Mouse (Mus musculus): Measurements from ENCODE around the gene Gm42957. TPM values are rescaled to one million over a fixed set of nuclear protein-coding genes. Genes with fewer than 3 reads are reported as not detected.
"Not testable (repeated sequence)": the region's sequence is repeated elsewhere in the genome, so short reads cannot be mapped to it uniquely, and the experiment has no call there.

The Gm42957 gene
- polyA plus RNA-seq, 1 experiment: not detected

GRCm38 (mm10) chr3:96639219-96639618, 3.9 kb downstream of the Gm42957 start:
- peaks cover 6% of the 10 kb centered on the region; the same call in 1 of the 2 replicates for H3K4me1 ChIP-seq (ENCODE audit: control insufficient read depth, insufficient read depth, insufficient read length, low read length)
- 87% methylated on average over 1 of the region's 1 CpGs for WGBS
- H3K27me3 ChIP-seq (ENCODE audit: control insufficient read depth, insufficient read depth, low read length): no peaks in the 10 kb centered on the region
- no peak for TF ChIP-seq POLR2A (IDR thresholded peaks at IDR 0.05; ENCODE audit: low read depth, low read length)
- peak; percentile 57; the same call in 1 of the 2 replicates for TF ChIP-seq CTCF (IDR thresholded peaks at IDR 0.05; ENCODE audit: extremely low read depth, insufficient read length, insufficient replicate concordance, low read depth, low read length)
- H3K36me3 ChIP-seq (ENCODE audit: control insufficient read depth, insufficient read depth, low read length): peaks cover 22% of the 10 kb centered on the region
- H3K27ac ChIP-seq (ENCODE audit: insufficient read depth, low read depth, low read length): no peak overlapping the region
- H3K4me3 ChIP-seq (ENCODE audit: low read depth, low read length): no peak overlapping the region

- TF ChIP-seq POLR2A (IDR thresholded peaks at IDR 0.05; ENCODE audit: low read depth, low read length): no peak
- TF ChIP-seq CTCF (IDR thresholded peaks at IDR 0.05; ENCODE audit: extremely low read depth, insufficient read length, insufficient replicate concordance, low read depth, low read length): peak; percentile 55; the same call in 1 of the 2 replicates
- H3K4me3 ChIP-seq (ENCODE audit: low read depth, low read length): no peak within 1 kb of the TSS
- no peaks in the 10 kb centered on the region for H3K27me3 ChIP-seq (ENCODE audit: control insufficient read depth, insufficient read depth, low read length)
- H3K27ac ChIP-seq (ENCODE audit: insufficient read depth, low read depth, low read length): no peak within 1 kb of the TSS
- H3K4me1 ChIP-seq (ENCODE audit: control insufficient read depth, insufficient read depth, insufficient read length, low read length): no peaks in the 10 kb centered on the region
- WGBS: 74% methylated on average over 7 of the region's 7 CpGs
- H3K36me3 ChIP-seq (ENCODE audit: control insufficient read depth, insufficient read depth, low read length): peaks cover 20% of the 10 kb centered on the region
These were observed 9.9 kb downstream of the Gm42957 start, which contains the start of gene Itga10 for GRCm38 (mm10) chr3:96645018-96645649. Itga10 (plus strand) TSS chr3:96645584.

- H3K36me3 ChIP-seq (ENCODE audit: control insufficient read depth, insufficient read depth, low read length): peaks cover 19% of the 10 kb centered on the region
- H3K4me1 ChIP-seq (ENCODE audit: control insufficient read depth, insufficient read depth, insufficient read length, low read length): no peaks in the 10 kb centered on the region
- H3K4me3 ChIP-seq (ENCODE audit: low read depth, low read length): no peak overlapping the region
- TF ChIP-seq POLR2A (IDR thresholded peaks at IDR 0.05; ENCODE audit: low read depth, low read length) (no peak), CTCF (IDR thresholded peaks at IDR 0.05; ENCODE audit: extremely low read depth, insufficient read length, insufficient replicate concordance, low read depth, low read length) (no peak)
- no peaks in the 10 kb centered on the region for H3K27me3 ChIP-seq (ENCODE audit: control insufficient read depth, insufficient read depth, low read length)
- WGBS: 91% methylated on average over 3 of the region's 3 CpGs
- H3K27ac ChIP-seq (ENCODE audit: insufficient read depth, low read depth, low read length): no peak overlapping the region
These were observed 12.1 kb downstream of the Gm42957 start for GRCm38 (mm10) chr3:96647365-96647764.

- no peaks in the 10 kb centered on the region for H3K27me3 ChIP-seq (ENCODE audit: control insufficient read depth, insufficient read depth, low read length)
- H3K4me3 ChIP-seq (ENCODE audit: low read depth, low read length): no peak overlapping the region
- WGBS: 76% methylated on average over 2 of the region's 2 CpGs
- no peak overlapping the region for H3K27ac ChIP-seq (ENCODE audit: insufficient read depth, low read depth, low read length)
- no peaks in the 10 kb centered on the region for H3K4me1 ChIP-seq (ENCODE audit: control insufficient read depth, insufficient read depth, insufficient read length, low read length)
- H3K36me3 ChIP-seq (ENCODE audit: control insufficient read depth, insufficient read depth, low read length): peaks cover 2% of the 10 kb centered on the region; the same call in 1 of the 2 replicates
- TF ChIP-seq CTCF (IDR thresholded peaks at IDR 0.05; ENCODE audit: extremely low read depth, insufficient read length, insufficient replicate concordance, low read depth, low read length) (no peak), POLR2A (IDR thresholded peaks at IDR 0.05; ENCODE audit: low read depth, low read length) (no peak)
These were observed 25.6 kb downstream of the Gm42957 start for GRCm38 (mm10) chr3:96660901-96661300.

- no peaks in the 10 kb centered on the region for H3K36me3 ChIP-seq (ENCODE audit: control insufficient read depth, insufficient read depth, low read length)
These were observed 27.6 kb downstream of the Gm42957 start for GRCm38 (mm10) chr3:96662731-96663316.

GRCm38 (mm10) chr3:96663432-96664239, 28.4 kb downstream of the Gm42957 start:
- H3K36me3 ChIP-seq (ENCODE audit: control insufficient read depth, insufficient read depth, low read length): no peaks in the 10 kb centered on the region
- H3K4me3 ChIP-seq (ENCODE audit: low read depth, low read length): 0 out of 2 replicates have a peak overlapping the region, but pooled peaks have one; percentile 8
- no peak overlapping the region for H3K27ac ChIP-seq (ENCODE audit: insufficient read depth, low read depth, low read length)
- no peaks in the 10 kb centered on the region for H3K27me3 ChIP-seq (ENCODE audit: control insufficient read depth, insufficient read depth, low read length)
- H3K4me1 ChIP-seq (ENCODE audit: control insufficient read depth, insufficient read depth, insufficient read length, low read length): no peaks in the 10 kb centered on the region
- 8% methylated on average over 18 of the region's 18 CpGs for WGBS
- TF ChIP-seq CTCF (IDR thresholded peaks at IDR 0.05; ENCODE audit: extremely low read depth, insufficient read length, insufficient replicate concordance, low read depth, low read length): peak; percentile 87; the same call in 1 of the 2 replicates
- TF ChIP-seq POLR2A (IDR thresholded peaks at IDR 0.05; ENCODE audit: low read depth, low read length): no peak

More at GRCm38 (mm10) chr3:96662731-96663316, 27.6 kb downstream of the Gm42957 start:
- Histone ChIP-seq H3K27me3 (ENCODE audit: control insufficient read depth, insufficient read depth, low read length) (no peaks in the 10 kb centered on the region), H3K4me3 (ENCODE audit: low read depth, low read length) (no peak overlapping the region), H3K4me1 (ENCODE audit: control insufficient read depth, insufficient read depth, insufficient read length, low read length) (no peaks in the 10 kb centered on the region), H3K27ac (ENCODE audit: insufficient read depth, low read depth, low read length) (no peak overlapping the region)
- TF ChIP-seq POLR2A (IDR thresholded peaks at IDR 0.05; ENCODE audit: low read depth, low read length): no peak
- no peak for TF ChIP-seq CTCF (IDR thresholded peaks at IDR 0.05; ENCODE audit: extremely low read depth, insufficient read length, insufficient replicate concordance, low read depth, low read length)
- 69% methylated on average over 8 of the region's 8 CpGs for WGBS

- H3K4me1 ChIP-seq (ENCODE audit: control insufficient read depth, insufficient read depth, insufficient read length, low read length); H3K27me3 ChIP-seq (ENCODE audit: control insufficient read depth, insufficient read depth, low read length); H3K4me3 ChIP-seq (ENCODE audit: low read depth, low read length); H3K36me3 ChIP-seq (ENCODE audit: control insufficient read depth, insufficient read depth, low read length); H3K27ac ChIP-seq (ENCODE audit: insufficient read depth, low read depth, low read length): not testable (repeated sequence)
- 81% methylated on average over 7 of the region's 7 CpGs for WGBS
These were observed 30.6 kb downstream of the Gm42957 start for GRCm38 (mm10) chr3:96665732-96666363.
